Mouse (Mus musculus) intestine, embryonic 15.5 days (tissue): ENCODE data around the gene Atf7. TPM values are rescaled to one million over a fixed set of nuclear protein-coding genes. Genes with fewer than 3 reads are reported as not detected.

Experiments used
- ATAC-seq: fragments of 200-750 bp; cut with Nextera tagmentation; 2 replicates; pipeline ENCODE4 v1.8.0; 2017; ENCODE audit warnings: moderate TSS enrichment, moderate library complexity
- H3K27ac ChIP-seq: fragments of 300-500 bp; sonication (generic); 2 replicates; pipeline ENCODE4 v1.5.1; 2015; ENCODE audit warnings: mild to moderate bottlenecking, inconsistent platforms
- H3K27me3 ChIP-seq: fragments of 300-500 bp; sonication (generic); replicated peaks from 2 replicates; pipeline ENCODE4 v1.6.1; 2015; ENCODE audit warnings: inconsistent platforms
- H3K36me3 ChIP-seq: fragments of 300-500 bp; sonication (generic); 2 replicates; pipeline ENCODE4 v1.6.1; 2015; ENCODE audit warnings: inconsistent platforms
- H3K4me1 ChIP-seq: fragments of 300-500 bp; sonication (generic); replicated peaks from 2 replicates; pipeline ENCODE4 v1.6.1; 2015; ENCODE audit warnings: inconsistent platforms
- H3K4me2 ChIP-seq: fragments of 300-500 bp; sonication (generic); replicated peaks from 2 replicates; pipeline ENCODE4 v1.6.1; 2015; ENCODE audit warnings: mild to moderate bottlenecking, inconsistent platforms
- H3K4me3 ChIP-seq: fragments of 300-500 bp; sonication (generic); replicated peaks from 2 replicates; pipeline ENCODE4 v1.5.1; 2015; ENCODE audit warnings: inconsistent platforms
- H3K9ac ChIP-seq: fragments of 300-500 bp; sonication (generic); 2 replicates; pipeline ENCODE4 v1.6.1; 2015; ENCODE audit warnings: inconsistent platforms
- H3K9me3 ChIP-seq: fragments of 300-500 bp; sonication (generic); 2 replicates; pipeline ENCODE4 v1.6.1; 2016; ENCODE audit warnings: inconsistent platforms
- WGBS: fragments of 180-500 bp; shearing (Covaris S2); methylation state at CpG from one replicate; pipeline ENCODE4 v1.1.7; 2015; 5-methylcytosine and 5-hydroxymethylcytosine counted together
- polyA plus RNA-seq: library from polyadenylated mRNA; unstranded; fragments of >200 nt; fragmentation: Nextera tagmentation; extraction: Ambion mirVana; gene quantifications from 2 replicates; pipeline ENCODE4 v1.2.1, GENCODE M21; 2015

Atf7 gene
- polyA plus RNA-seq, 1 experiment from 2014 or later = 25.9 TPM

DNA sequence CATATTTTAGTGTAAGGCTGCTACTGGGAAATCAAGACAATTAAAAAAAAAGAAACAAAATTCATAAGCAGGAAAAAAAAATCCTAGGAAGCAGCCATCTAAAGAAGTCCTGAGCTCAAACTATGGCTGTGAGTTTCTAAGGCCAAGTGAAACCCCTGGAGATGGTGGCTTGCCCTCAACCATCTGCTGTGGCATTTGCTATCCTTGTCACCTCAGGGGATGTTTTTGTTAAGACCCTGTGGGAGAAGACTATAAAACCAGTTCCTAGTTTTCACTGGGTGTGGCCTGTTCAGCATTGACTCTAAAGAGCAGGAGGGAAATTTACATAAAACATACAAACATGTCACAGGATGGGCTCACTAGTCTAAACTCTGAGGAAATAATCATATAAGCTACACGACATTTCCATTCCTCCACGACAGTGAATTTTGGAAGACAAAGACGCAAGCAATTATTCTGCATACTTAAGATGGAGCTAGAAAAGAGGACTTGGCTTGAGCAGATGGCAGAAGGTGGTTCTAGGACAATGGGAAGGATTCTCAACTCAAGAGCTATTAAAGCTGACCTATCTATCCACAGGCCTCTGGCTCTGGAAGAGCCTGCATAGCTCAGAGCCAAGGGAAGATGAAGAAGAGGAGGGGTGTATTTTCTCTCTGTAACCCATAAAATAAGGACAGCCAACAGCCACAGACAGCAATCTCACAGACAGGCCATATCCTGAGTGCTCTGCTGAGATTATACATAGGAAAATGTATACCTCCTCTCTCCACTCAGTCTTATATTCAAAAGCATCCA lies 93.0 kb downstream of the Atf7 start:
- H3K9ac ChIP-seq = no peak overlapping the region
- no peak overlapping the region for H3K27ac ChIP-seq
- H3K4me3 ChIP-seq = no peak overlapping the region
- H3K9me3 ChIP-seq = no peaks in the 10 kb centered on the region
- H3K4me1 ChIP-seq = no peaks in the 10 kb centered on the region
- ATAC-seq = no peak
- 92% methylated on average over 3 of the region's 3 CpGs for WGBS
- H3K27me3 ChIP-seq = no peaks in the 10 kb centered on the region
- H3K4me2 ChIP-seq = no peak overlapping the region
- H3K36me3 ChIP-seq = peaks cover 39% of the 10 kb centered on the region

DNA sequence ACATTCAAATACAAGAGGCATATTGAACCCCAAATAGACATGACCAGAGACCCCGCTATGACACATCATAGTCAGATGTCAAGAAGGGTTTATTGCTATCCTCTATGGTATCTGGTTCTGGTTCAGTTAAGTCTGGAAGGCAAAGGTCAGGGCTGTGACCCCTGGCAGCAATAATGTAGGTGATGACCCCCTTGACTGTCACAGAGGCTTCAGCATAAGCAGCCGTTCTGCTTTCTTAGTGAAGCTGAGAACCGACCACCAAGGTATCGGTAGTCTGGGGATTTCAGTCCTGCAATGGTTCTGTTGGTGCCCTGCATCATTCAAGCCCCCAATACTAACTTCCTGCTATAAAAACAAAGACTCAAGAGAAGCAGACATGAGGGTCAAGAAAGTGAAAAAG lies 93.7 kb downstream of the Atf7 start:
- Histone ChIP-seq H3K9ac (no peak overlapping the region), H3K9me3 (no peaks in the 10 kb centered on the region), H3K4me1 (no peaks in the 10 kb centered on the region), H3K4me2 (no peak overlapping the region), H3K27ac (no peak overlapping the region), H3K4me3 (no peak overlapping the region), H3K27me3 (no peaks in the 10 kb centered on the region), H3K36me3 (peaks cover 39% of the 10 kb centered on the region)
- 79% methylated on average over 4 of the region's 4 CpGs for WGBS
- no peak for ATAC-seq

DNA sequence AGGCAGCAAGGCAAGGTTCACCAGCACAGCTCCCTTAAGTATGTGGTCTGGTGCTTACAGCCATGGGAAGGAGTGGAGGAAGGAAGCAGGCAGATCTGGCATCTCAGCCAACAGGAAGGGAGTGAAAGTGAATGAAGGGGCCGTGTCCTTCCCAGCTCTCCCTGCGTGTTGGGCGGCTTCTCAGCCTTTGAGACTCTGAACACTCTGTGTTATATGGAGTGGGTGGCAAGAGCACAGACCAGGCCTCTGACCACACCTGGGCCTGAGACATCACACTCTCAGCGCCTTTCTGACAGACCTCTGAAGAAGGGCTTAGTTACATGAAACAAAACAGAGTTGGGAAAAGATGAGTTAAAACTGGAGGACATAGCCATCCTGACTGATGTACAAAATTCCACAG lies 94.7 kb downstream of the Atf7 start:
- H3K27ac ChIP-seq = no peak overlapping the region
- WGBS = 97% methylated on average over 4 of the region's 4 CpGs
- no peak overlapping the region for H3K9ac ChIP-seq

DNA sequence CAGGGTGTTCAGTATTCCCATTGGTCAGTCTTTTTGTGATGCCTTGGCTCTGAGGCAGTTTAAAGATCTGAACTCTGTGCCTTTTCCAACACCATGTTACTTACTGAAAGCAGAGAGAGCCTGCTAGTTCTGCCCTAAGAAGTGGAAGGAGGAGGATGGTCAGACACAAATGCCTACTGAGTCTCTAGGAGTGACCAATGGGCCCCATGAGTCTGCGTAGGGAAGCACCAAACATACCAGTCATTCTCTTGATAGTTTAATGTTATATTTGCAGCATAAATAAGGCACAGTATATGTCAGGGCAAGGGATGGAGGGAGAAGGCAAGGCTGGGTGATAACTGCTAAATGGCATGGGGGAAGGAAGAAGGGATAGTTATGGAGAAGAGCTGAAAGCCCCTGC lies 96.9 kb downstream of the Atf7 start:
- Histone ChIP-seq H3K4me2 (no peak overlapping the region), H3K9me3 (no peaks in the 10 kb centered on the region), H3K27ac (no peak overlapping the region), H3K4me3 (no peak overlapping the region), H3K4me1 (no peaks in the 10 kb centered on the region), H3K9ac (no peak overlapping the region), H3K27me3 (no peaks in the 10 kb centered on the region), H3K36me3 (peaks cover 41% of the 10 kb centered on the region)
- 89% methylated on average over 1 of the region's 1 CpGs for WGBS
- ATAC-seq = no peak

More for the DNA sequence above, 94.7 kb downstream of the Atf7 start:
- H3K27me3 ChIP-seq = no peaks in the 10 kb centered on the region
- H3K4me1 ChIP-seq = no peaks in the 10 kb centered on the region
- H3K36me3 ChIP-seq = peaks cover 35% of the 10 kb centered on the region
- H3K9me3 ChIP-seq = no peaks in the 10 kb centered on the region
- no peak overlapping the region for H3K4me3 ChIP-seq
- no peak overlapping the region for H3K4me2 ChIP-seq
- ATAC-seq = no peak

DNA sequence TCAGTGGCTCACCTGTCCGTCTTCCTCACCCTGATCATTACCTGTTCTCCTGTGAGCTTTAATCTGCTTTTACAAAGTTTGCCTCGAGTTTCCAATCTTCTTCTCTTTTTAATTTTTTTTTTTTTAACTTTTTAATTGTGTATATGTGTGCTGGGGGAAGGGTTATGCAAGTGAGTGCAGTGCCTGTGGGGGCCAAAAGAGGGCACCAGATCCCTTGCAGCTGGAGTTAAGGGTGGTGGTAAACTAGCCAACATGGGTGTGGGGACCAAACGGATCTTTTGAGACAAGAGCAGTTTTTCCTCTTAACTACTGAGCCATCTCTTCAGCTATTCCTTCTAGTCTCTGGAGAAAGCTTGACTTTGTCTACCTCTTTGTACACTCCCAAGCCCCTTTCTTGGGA lies 97.3 kb downstream of the Atf7 start:
- Histone ChIP-seq H3K4me3 (no peak overlapping the region), H3K36me3 (peaks cover 36% of the 10 kb centered on the region), H3K4me2 (no peak overlapping the region), H3K27ac (no peak overlapping the region), H3K9ac (no peak overlapping the region), H3K27me3 (no peaks in the 10 kb centered on the region), H3K4me1 (no peaks in the 10 kb centered on the region), H3K9me3 (no peaks in the 10 kb centered on the region)
- ATAC-seq = no peak
- 87% methylated on average over 3 of the region's 3 CpGs for WGBS

DNA sequence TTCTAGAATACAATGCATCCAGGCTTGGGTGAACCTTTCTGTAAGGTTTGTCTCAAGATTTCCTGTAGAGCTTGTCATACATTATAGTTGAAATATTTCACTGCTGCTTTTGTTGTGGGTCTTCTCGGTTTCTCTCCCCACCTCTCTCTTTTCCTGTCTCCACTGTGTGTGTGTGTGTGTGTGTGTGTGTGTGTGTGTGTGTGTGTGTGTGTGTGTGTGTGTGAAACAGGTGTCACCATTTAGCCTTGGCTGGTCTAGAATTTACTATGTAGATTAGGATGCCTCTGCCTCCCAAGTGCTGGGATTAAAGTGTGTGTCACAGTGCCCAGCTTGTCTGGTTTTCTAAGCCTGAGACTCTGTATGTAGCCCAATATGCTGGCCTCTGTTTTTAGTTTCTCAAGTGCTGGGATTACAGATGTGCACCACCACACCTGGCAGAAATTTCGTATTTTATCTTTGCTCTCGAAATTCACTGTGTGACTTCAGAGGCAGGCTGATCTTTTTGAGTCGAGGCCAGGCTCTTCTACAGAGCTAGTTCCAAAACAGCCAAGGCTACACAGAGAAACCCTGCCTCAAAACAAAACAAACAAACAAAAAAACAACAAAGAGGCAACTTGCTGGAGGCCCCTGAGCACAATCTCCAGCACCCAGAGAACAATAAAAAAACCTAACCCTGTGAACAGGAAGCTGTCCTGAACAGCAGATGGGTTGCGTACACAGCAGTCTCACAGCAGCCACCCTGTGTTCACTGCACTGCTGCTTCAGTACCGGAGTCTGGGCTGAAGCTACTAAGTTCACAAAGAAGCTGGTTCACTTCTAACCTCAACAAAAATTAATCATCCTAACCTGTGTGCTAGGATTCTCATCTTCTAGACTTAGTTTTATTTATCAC lies 98.9 kb downstream of the Atf7 start:
- no peak overlapping the region for H3K9ac ChIP-seq
- no peak for ATAC-seq
- peaks cover 35% of the 10 kb centered on the region for H3K36me3 ChIP-seq
- no peak overlapping the region for H3K27ac ChIP-seq
- H3K4me3 ChIP-seq = no peak overlapping the region
- WGBS = 72% methylated on average over 6 of the region's 6 CpGs
- no peaks in the 10 kb centered on the region for H3K4me1 ChIP-seq
- H3K9me3 ChIP-seq = no peaks in the 10 kb centered on the region
- H3K4me2 ChIP-seq = no peak overlapping the region
- no peaks in the 10 kb centered on the region for H3K27me3 ChIP-seq

DNA sequence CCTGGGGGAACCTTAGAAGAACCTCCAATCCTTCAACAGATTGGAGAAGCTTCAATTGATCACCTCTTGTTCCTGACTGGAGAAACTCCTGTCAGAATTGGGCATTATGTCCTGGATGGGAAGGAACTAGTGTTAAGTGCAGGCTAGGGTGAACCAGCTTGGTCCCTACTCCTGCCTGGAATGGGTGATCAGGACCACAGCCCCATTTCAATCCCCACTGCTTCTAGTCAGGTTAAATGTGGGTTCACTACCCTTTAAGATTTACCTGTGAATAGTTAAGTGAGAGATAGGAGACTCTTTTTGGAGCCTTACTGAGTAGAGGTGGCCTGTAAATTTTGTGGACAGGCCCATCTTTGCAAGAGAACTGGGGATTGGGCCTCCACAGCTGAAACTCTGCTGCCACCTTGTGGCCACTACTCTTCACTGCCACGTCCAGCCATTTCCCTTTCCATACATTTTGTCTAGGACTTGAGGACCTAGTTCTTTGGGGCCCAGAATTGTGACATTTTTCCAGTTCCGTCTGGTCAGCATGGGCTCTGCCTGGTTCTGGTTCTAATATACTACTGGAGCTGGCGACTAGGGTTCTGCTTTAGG lies 100.3 kb downstream of the Atf7 start, which contains the start of gene Npff:
Gene Npff (minus strand): TSS at position 51 of the 594 bp plus-strand sequence.
- H3K9ac ChIP-seq = no peak within 1 kb of the TSS
- peaks cover 38% of the 10 kb centered on the region for H3K36me3 ChIP-seq
- H3K9me3 ChIP-seq = no peaks in the 10 kb centered on the region
- H3K27ac ChIP-seq = no peak within 1 kb of the TSS
- no peaks in the 10 kb centered on the region for H3K27me3 ChIP-seq
- H3K4me1 ChIP-seq = 0 out of 2 replicates have a peak, but pooled peaks cover 8% of the 10 kb centered on the region
- H3K4me3 ChIP-seq = no peak within 1 kb of the TSS
- ATAC-seq = no peak
- H3K4me2 ChIP-seq = no peak within 1 kb of the TSS
- 8% methylated on average over 3 of the region's 3 CpGs for WGBS

DNA sequence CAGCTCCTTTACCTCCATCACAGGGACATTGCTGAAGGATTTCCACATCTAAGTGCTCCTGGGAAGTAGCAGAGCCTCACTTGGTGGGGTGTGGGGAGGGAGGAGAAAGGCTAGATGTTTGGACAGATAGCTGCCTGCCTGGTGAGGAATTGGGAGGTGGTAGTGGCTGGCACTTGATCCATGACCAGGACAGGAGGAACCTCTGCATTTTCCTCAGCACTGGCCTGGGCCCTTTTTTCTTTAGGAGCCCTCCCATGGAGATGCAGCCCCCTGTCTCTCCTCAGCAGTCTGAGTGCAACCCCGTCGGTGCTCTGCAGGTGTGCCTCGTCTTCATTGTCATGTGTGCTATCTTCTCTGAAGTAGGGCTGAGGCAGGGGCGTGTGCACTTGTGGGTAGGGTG lies 103.8 kb downstream of the Atf7 start:
- H3K9me3 ChIP-seq = no peaks in the 10 kb centered on the region
- no peaks in the 10 kb centered on the region for H3K27me3 ChIP-seq
- no peak for ATAC-seq
- peaks cover 11% of the 10 kb centered on the region for H3K4me1 ChIP-seq
- H3K36me3 ChIP-seq = peaks cover 20% of the 10 kb centered on the region
- H3K9ac ChIP-seq = no peak overlapping the region
- no peak overlapping the region for H3K4me3 ChIP-seq
- 83% methylated on average over 4 of the region's 4 CpGs for WGBS
- no peak overlapping the region for H3K4me2 ChIP-seq
- no peak overlapping the region for H3K27ac ChIP-seq

DNA sequence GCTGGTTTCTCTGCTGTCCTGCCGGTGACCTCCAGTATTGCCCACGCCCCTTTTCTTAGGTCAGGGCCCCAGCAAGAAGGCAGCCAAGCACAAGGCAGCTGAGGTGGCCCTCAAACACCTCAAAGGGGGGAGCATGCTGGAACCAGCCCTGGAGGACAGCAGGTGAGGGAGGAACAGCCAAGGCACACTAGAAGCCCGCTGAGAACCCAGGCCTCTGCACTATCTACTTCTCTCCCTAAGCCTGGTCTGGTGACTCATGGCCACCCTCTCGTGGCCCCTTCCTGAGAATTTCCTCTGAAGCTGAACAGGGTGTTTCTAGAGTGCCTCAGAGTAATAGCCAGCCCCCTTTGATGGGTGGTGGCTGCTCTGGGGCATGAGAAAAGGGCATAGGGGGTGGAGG lies 104.8 kb downstream of the Atf7 start:
- 68% methylated on average over 4 of the region's 4 CpGs for WGBS
- H3K27me3 ChIP-seq = no peaks in the 10 kb centered on the region
- H3K4me2 ChIP-seq = 0 out of 2 replicates have a peak overlapping the region, but pooled peaks have one; percentile 94
- no peak overlapping the region; the same call in none of the 2 replicates for H3K9ac ChIP-seq
- H3K4me3 ChIP-seq = no peak overlapping the region
- 0 out of 2 replicates have a peak overlapping the region, but pooled peaks have one; percentile 9 for H3K27ac ChIP-seq
- ATAC-seq = no peak
- H3K4me1 ChIP-seq = peaks cover 22% of the 10 kb centered on the region
- peaks cover 20% of the 10 kb centered on the region for H3K36me3 ChIP-seq
- H3K9me3 ChIP-seq = no peaks in the 10 kb centered on the region

DNA sequence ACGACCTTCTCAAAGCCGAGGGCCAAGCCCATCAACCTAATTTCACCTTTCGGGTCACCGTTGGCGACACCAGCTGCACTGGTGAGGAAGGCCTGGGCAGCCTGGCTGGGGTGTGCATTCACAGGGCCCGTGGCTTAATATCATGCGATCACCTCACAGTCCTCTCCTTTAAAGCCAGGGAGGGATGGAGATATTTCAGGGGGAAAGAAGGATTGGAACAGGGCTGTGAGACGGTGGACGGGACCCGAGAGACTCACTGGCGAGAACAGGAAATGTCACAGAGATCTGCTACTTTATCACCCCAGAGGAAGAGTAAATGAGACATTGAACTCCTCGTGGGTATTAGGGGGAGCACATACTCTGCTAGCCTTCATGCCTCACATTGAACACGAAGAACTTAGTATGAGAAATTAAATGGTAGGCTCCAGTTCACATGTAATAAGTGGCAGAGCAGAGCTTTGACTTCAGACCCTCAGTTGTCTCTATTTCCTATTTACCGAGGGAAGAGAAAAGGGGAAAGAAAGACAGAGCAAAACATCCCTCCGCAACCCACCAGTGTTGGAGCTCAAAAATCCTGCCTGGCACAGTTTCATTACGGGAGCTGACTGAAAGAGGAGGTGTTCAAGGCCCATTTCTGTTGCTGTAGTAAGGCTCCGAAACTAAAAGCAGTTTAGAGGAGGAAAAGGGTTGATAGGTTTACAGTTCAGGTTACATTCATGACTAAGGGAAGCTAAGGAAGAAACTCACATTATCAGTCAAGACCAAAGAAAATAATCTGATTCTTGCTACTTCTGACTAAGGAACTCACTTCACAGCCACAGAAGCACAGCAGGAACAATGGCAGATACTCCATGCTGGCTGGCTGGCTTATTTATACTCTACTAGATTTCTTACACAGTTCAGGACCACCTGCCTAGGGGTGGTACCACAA lies 105.8 kb downstream of the Atf7 start:
- Histone ChIP-seq H3K9me3 (no peaks in the 10 kb centered on the region), H3K4me3 (peak overlapping the region; percentile 68), H3K4me2 (peak overlapping the region; percentile 94), H3K27me3 (no peaks in the 10 kb centered on the region), H3K27ac (peak overlapping the region; percentile 99; the same call in 1 of the 2 replicates), H3K4me1 (peaks cover 24% of the 10 kb centered on the region), H3K9ac (peak overlapping the region; percentile 87), H3K36me3 (peaks cover 17% of the 10 kb centered on the region)
- ATAC-seq = no peak
- 46% methylated on average over 17 of the region's 17 CpGs for WGBS

DNA sequence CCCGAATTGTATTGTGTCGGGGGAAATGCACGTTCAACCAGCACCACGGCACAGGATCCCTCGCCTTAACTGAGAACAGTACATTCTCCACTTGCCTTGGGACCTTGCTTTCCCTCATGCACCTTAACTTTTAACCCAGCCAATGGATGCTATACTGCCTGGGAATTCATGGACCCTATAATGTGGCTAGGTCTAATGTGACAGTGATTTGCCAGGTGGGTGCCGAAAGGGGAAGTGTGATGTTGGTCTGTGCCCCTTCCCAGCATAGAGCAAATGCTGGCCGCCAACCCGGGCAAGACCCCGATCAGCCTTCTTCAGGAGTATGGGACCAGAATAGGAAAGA lies 106.4 kb downstream of the Atf7 start:
- Histone ChIP-seq H3K4me1 (peaks cover 24% of the 10 kb centered on the region), H3K36me3 (peaks cover 13% of the 10 kb centered on the region), H3K4me2 (peak overlapping the region; percentile 94), H3K27ac (peak overlapping the region; percentile 99), H3K9me3 (no peaks in the 10 kb centered on the region), H3K27me3 (no peaks in the 10 kb centered on the region), H3K9ac (peak overlapping the region; percentile 87), H3K4me3 (peak overlapping the region; percentile 68)
- no peak for ATAC-seq
- WGBS = 8% methylated on average over 9 of the region's 9 CpGs
